Mouse (Mus musculus) left cerebral cortex, adult 2 months (tissue): Measurements from ENCODE around the gene 1700021F07Rik. TPM values are rescaled to one million over a fixed set of nuclear protein-coding genes. Genes with fewer than 3 reads are reported as not detected.

Experiments
- DNase-seq, 2 experiments: peaks; one replicate each; pipeline ENCODE4 v3.0.0; 2021 to 2022; ENCODE audit warnings: low spot score in 2 of 2, mixed read lengths in 1 of 2; ENCODE audit errors: extremely low spot score in 1 of 2
- H3K27ac ChIP-seq: fragments of 200-600 bp; 2 replicates; pipeline ENCODE4 v1.8.1; 2022
- H3K4me3 ChIP-seq: fragments of 200-600 bp; 2 replicates; pipeline ENCODE4 v1.8.1; 2022
- CTCF ChIP-seq: fragments of 200-600 bp; IDR thresholded peaks from 2 replicates; pipeline ENCODE4 v1.8.1; 2022; ENCODE audit warnings: antibody characterized with exemption, mild to moderate bottlenecking, moderate library complexity
- intact Hi-C: fragments of 180-260 bp; cut with DNase I; formaldehyde crosslinking; loops from one replicate; pipeline ENCODE4 v1.15.1; 2025
- long read RNA-seq, 2 experiments: library from polyadenylated mRNA; stranded (forward); transcript quantifications; one replicate each; pipeline ENCODE4 v2.0.0; 2021; ENCODE audit warnings: borderline mapping rate in 2 of 2
- total RNA-seq, 2 experiments: library from RNA; stranded (reverse); gene quantifications; 2 replicates each; pipeline ENCODE4 v1.2.3; 2021

Gene 1700021F07Rik
- not detected for total RNA-seq
- long read RNA-seq, experiment 1: 0 reads
- long read RNA-seq, experiment 2: 0 reads

GRCm38 (mm10) chr2:173522376-173522775 is at the start of gene 1700021F07Rik:
TSS of gene 1700021F07Rik (plus strand) at chr2:173522586.
- TF ChIP-seq CTCF: no peak
- Histone ChIP-seq H3K27ac (no peak within 1 kb of the TSS), H3K4me3 (no peak within 1 kb of the TSS)
- no peak for DNase-seq
- intact Hi-C loops: no loop called here

- Histone ChIP-seq H3K27ac (no peak overlapping the region), H3K4me3 (no peak overlapping the region)
- DNase-seq: no peak
- intact Hi-C loops: no loop called here
- no peak for TF ChIP-seq CTCF
These were observed 49.2 kb upstream of the 1700021F07Rik start for GRCm38 (mm10) chr2:173473233-173473632.

DNA sequence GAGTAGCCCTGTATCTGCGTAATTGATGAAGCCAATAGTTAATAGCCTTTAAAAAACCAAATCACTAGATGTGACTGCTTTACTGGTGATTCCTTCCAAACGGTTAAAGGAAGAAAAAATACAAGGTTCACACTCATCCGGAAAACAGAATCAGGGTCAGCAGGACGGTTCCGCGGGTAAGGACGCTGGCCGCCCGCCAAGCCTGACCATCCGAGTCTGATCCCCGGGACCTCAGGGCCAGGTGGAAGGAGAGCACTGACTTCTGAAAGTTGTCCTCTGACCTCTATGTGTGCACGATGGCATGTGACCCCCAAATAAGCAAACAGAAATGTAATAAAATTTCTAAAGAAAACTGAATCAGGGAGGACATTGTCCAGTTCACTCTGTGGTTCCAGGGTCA is 43.3 kb upstream of the 1700021F07Rik start:
- no peak for TF ChIP-seq CTCF
- no peak for DNase-seq
- Histone ChIP-seq H3K27ac (no peak overlapping the region), H3K4me3 (no peak overlapping the region)
- intact Hi-C loops: no loop called here

GRCm38 (mm10) chr2:173484486-173484885 is 37.9 kb upstream of the 1700021F07Rik start:
- intact Hi-C loops: no loop called here
- Histone ChIP-seq H3K4me3 (no peak overlapping the region), H3K27ac (no peak overlapping the region)
- no peak for TF ChIP-seq CTCF
- DNase-seq: no peak

DNA sequence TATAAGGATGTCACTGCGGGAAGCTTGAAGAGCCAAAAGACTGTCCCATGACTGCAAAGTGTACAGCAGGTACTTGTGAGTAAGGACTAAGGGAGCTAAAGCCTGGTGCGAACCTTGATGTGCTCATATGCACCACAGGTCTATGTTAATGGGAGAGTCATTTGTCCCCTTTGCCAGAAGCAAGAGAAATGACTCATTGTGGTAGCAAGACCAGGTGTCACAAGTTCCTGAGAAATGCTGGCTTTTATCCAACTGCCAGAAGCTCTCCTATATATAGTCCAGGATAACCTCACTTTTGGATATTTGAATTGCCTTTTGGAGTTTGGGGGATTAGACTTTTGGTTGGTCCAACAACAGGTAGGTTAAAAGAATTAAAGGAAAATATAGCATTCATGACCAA is 22.8 kb upstream of the 1700021F07Rik start:
- no peak for DNase-seq
- no peak overlapping the region for H3K4me3 ChIP-seq
- no peak for TF ChIP-seq CTCF
- no peak overlapping the region for H3K27ac ChIP-seq
- intact Hi-C loops: no loop called here

GRCm38 (mm10) chr2:173513977-173514376 is 8.4 kb upstream of the 1700021F07Rik start:
- no peak for DNase-seq
- intact Hi-C loops: no loop called here
- Histone ChIP-seq H3K4me3 (no peak overlapping the region), H3K27ac (no peak overlapping the region)
- no peak for TF ChIP-seq CTCF

- DNase-seq: no peak
- Histone ChIP-seq H3K4me3 (no peak overlapping the region), H3K27ac (no peak overlapping the region)
- intact Hi-C loops: no loop called here
- no peak for TF ChIP-seq CTCF
These were observed 7.2 kb upstream of the 1700021F07Rik start for GRCm38 (mm10) chr2:173515186-173515585.

- Histone ChIP-seq H3K27ac (no peak overlapping the region), H3K4me3 (no peak overlapping the region)
- DNase-seq: no peak
- intact Hi-C loops: no loop called here
- no peak for TF ChIP-seq CTCF
These were observed 6.1 kb upstream of the 1700021F07Rik start for GRCm38 (mm10) chr2:173516150-173516855.

DNA sequence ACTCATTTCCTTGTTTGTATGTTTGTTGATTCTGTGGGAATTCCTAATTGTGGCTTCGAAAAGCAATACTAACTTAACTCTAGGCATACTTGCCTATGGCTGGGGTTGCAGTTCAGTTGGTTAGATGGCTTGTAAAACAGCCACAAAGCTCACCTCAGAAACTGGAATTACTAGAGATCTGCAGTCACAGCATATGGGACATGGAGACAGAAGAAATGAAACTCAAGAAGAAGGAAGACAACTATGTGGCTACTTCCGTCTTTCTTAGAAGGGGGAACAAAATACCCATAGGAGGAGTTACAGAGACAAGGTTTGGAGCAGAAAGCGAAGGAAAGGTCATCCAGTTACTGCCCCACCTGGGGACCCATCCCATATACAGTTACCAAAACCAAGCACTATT is 6.1 kb downstream of the 1700021F07Rik start:
- intact Hi-C loops: no loop called here
- no peak for TF ChIP-seq CTCF

GRCm38 (mm10) chr2:173532711-173533462 is 10.5 kb downstream of the 1700021F07Rik start:
- intact Hi-C loops: no loop called here
- H3K27ac ChIP-seq: no peak overlapping the region

More for the DNA sequence above, 6.1 kb downstream of the 1700021F07Rik start:
- DNase-seq: no peak
- H3K27ac ChIP-seq: no peak overlapping the region
- no peak overlapping the region for H3K4me3 ChIP-seq

GRCm38 (mm10) chr2:173534581-173534980 is 12.2 kb downstream of the 1700021F07Rik start:
- no peak for TF ChIP-seq CTCF
- intact Hi-C loops: no loop called here
- DNase-seq: no peak

More at GRCm38 (mm10) chr2:173532711-173533462, 10.5 kb downstream of the 1700021F07Rik start:
- H3K4me3 ChIP-seq: no peak overlapping the region
- no peak for DNase-seq
- TF ChIP-seq CTCF: no peak

GRCm38 (mm10) chr2:173535390-173535789 is 13.0 kb downstream of the 1700021F07Rik start:
- no peak overlapping the region for H3K4me3 ChIP-seq
- no peak for TF ChIP-seq CTCF

More at GRCm38 (mm10) chr2:173534581-173534980, 12.2 kb downstream of the 1700021F07Rik start:
- no peak overlapping the region for H3K27ac ChIP-seq
- no peak overlapping the region for H3K4me3 ChIP-seq

More at GRCm38 (mm10) chr2:173535390-173535789, 13.0 kb downstream of the 1700021F07Rik start:
- H3K27ac ChIP-seq: no peak overlapping the region
- DNase-seq: no peak
- intact Hi-C loops: no loop called here
